Mouse (Mus musculus): Measurements from ENCODE around the gene Olfr237-ps1. TPM values are rescaled to one million over a fixed set of nuclear protein-coding genes. Genes with fewer than 3 reads are reported as not detected.
"Not testable (repeated sequence)": the region's sequence is repeated elsewhere in the genome, so short reads cannot be mapped to it uniquely, and the experiment has no call there.

The Olfr237-ps1 gene
- not detected in 2 replicates for polyA plus RNA-seq (2012; rRNA removed)
- polyA plus RNA-seq (2014; fragmentation: Nextera tagmentation; extraction: Ambion mirVana): not detected in 2 replicates

GRCm38 (mm10) chr6:43146267-43146666 lies at the start of gene Olfr237-ps1:
Gene Olfr237-ps1, plus strand, starts transcription at chr6:43146567.
- H3K36me3 ChIP-seq (replicated peaks; ENCODE audit: control insufficient read depth, insufficient read depth, low read depth); H3K4me1 ChIP-seq (replicated peaks; ENCODE audit: control insufficient read depth in 2 of 2, insufficient read depth in 2 of 2, low read length in 1 of 2); H3K4me2 ChIP-seq (ENCODE audit: low read depth); DNase-seq (ENCODE audit: low read depth in 3 of 3, low spot score in 3 of 3); H3K9ac ChIP-seq (replicated peaks); ATAC-seq (ENCODE audit: insufficient read depth); H3K4me3 ChIP-seq (ENCODE audit: insufficient read depth in 1 of 2, low read depth in 2 of 2, low read length in 2 of 2); H3K9me3 ChIP-seq (ENCODE audit: control insufficient read depth, low read length); H3K27me3 ChIP-seq (ENCODE audit: control insufficient read depth, insufficient read depth, low read length); H3K27ac ChIP-seq: not testable (repeated sequence)
- 42% methylated on average over 2 of the region's 2 CpGs for WGBS (ENCODE audit: insufficient replicate concordance)

GRCm38 (mm10) chr6:43106069-43106468 lies 40.3 kb upstream of the Olfr237-ps1 start, which contains the start of gene Olfr441:
Gene Olfr441, plus strand, starts transcription at chr6:43106369.
- not testable (repeated sequence) for H3K27me3 ChIP-seq (ENCODE audit: control insufficient read depth, insufficient read depth, low read length); H3K36me3 ChIP-seq (replicated peaks; ENCODE audit: control insufficient read depth, insufficient read depth, low read depth); H3K4me1 ChIP-seq (replicated peaks; ENCODE audit: control insufficient read depth in 2 of 2, insufficient read depth in 2 of 2, low read length in 1 of 2); DNase-seq (ENCODE audit: low read depth in 3 of 3, low spot score in 3 of 3); H3K9me3 ChIP-seq (ENCODE audit: control insufficient read depth, low read length); H3K9ac ChIP-seq (replicated peaks); H3K4me3 ChIP-seq (ENCODE audit: insufficient read depth in 1 of 2, low read depth in 2 of 2, low read length in 2 of 2); ATAC-seq (ENCODE audit: insufficient read depth); H3K27ac ChIP-seq; H3K4me2 ChIP-seq (ENCODE audit: low read depth)
- 59% methylated on average over 1 of the region's 1 CpGs for WGBS (ENCODE audit: insufficient replicate concordance)

DNA sequence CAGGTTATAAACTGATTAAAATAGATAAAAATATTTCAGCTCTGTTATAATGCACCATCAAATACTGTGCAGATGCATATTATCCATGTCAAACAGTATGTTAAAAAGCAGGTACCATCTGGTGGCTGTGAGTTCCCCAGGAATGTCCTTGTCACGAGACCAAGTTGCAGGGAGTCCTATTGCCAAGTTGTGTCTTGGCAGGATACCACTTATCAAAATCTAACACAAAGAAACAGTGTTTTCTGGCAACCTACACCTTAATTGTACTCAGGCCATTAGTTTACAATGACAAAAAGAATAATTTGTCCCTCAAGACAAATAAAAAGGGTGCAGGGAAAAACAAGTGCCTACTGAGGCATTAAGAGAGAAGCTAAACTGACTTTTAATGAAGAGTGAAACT lies 13.1 kb downstream of the Olfr237-ps1 start:
- 43% methylated on average over 1 of the region's 1 CpGs for WGBS (ENCODE audit: insufficient replicate concordance)

GRCm38 (mm10) chr6:43162982-43163381 lies 16.6 kb downstream of the Olfr237-ps1 start, which contains the start of gene Olfr437:
Gene Olfr437, plus strand, starts transcription at chr6:43163282.
- ATAC-seq (ENCODE audit: insufficient read depth) (no peak), DNase-seq (ENCODE audit: low read depth in 3 of 3, low spot score in 3 of 3) (no peak)
- 40% methylated on average over 3 of the region's 3 CpGs for WGBS (ENCODE audit: insufficient replicate concordance)
- Histone ChIP-seq H3K36me3 (replicated peaks; ENCODE audit: control insufficient read depth, insufficient read depth, low read depth) (no peaks in the 10 kb centered on the region), H3K9ac (replicated peaks) (no peak within 1 kb of the TSS), H3K4me1 (replicated peaks; ENCODE audit: control insufficient read depth in 2 of 2, insufficient read depth in 2 of 2, low read length in 1 of 2) (no peaks in the 10 kb centered on the region), H3K4me2 (ENCODE audit: low read depth) (no peak within 1 kb of the TSS), H3K4me3 (ENCODE audit: insufficient read depth in 1 of 2, low read depth in 2 of 2, low read length in 2 of 2) (no peak within 1 kb of the TSS), H3K27ac (no peak within 1 kb of the TSS), H3K9me3 (ENCODE audit: control insufficient read depth, low read length) (no peaks in the 10 kb centered on the region), H3K27me3 (ENCODE audit: control insufficient read depth, insufficient read depth, low read length) (no peaks in the 10 kb centered on the region)
- no peak for TF ChIP-seq EP300 (IDR thresholded peaks at IDR 0.05; ENCODE audit: low read depth)
- TF ChIP-seq CTCF (IDR thresholded peaks at IDR 0.05; ENCODE audit: low read depth): no peak

More for the DNA sequence above, 13.1 kb downstream of the Olfr237-ps1 start:
- DNase-seq (ENCODE audit: low read depth in 3 of 3, low spot score in 3 of 3) (no peak), ATAC-seq (ENCODE audit: insufficient read depth) (no peak)
- Histone ChIP-seq H3K27me3 (ENCODE audit: control insufficient read depth, insufficient read depth, low read length) (no peaks in the 10 kb centered on the region), H3K9ac (replicated peaks) (no peak overlapping the region), H3K9me3 (ENCODE audit: control insufficient read depth, low read length) (no peaks in the 10 kb centered on the region), H3K27ac (no peak overlapping the region), H3K4me1 (replicated peaks; ENCODE audit: control insufficient read depth in 2 of 2, insufficient read depth in 2 of 2, low read length in 1 of 2) (no peaks in the 10 kb centered on the region), H3K4me3 (ENCODE audit: insufficient read depth in 1 of 2, low read depth in 2 of 2, low read length in 2 of 2) (no peak overlapping the region), H3K36me3 (replicated peaks; ENCODE audit: control insufficient read depth, insufficient read depth, low read depth) (no peaks in the 10 kb centered on the region), H3K4me2 (ENCODE audit: low read depth) (no peak overlapping the region)
- TF ChIP-seq CTCF (IDR thresholded peaks at IDR 0.05; ENCODE audit: low read depth) (no peak), EP300 (IDR thresholded peaks at IDR 0.05; ENCODE audit: low read depth) (no peak)

- H3K36me3 ChIP-seq (replicated peaks; ENCODE audit: control insufficient read depth, insufficient read depth, low read depth): no peaks in the 10 kb centered on the region
- WGBS (ENCODE audit: insufficient replicate concordance): 58% methylated on average over 4 of the region's 4 CpGs
- TF ChIP-seq EP300 (IDR thresholded peaks at IDR 0.05; ENCODE audit: low read depth) (no peak), CTCF (IDR thresholded peaks at IDR 0.05; ENCODE audit: low read depth) (no peak)
Observed at GRCm38 (mm10) chr6:43167246-43167645, 20.9 kb downstream of the Olfr237-ps1 start.

More at GRCm38 (mm10) chr6:43167246-43167645, 20.9 kb downstream of the Olfr237-ps1 start:
- Histone ChIP-seq H3K4me1 (replicated peaks; ENCODE audit: control insufficient read depth in 2 of 2, insufficient read depth in 2 of 2, low read length in 1 of 2) (no peaks in the 10 kb centered on the region), H3K27me3 (ENCODE audit: control insufficient read depth, insufficient read depth, low read length) (no peaks in the 10 kb centered on the region), H3K9me3 (ENCODE audit: control insufficient read depth, low read length) (no peaks in the 10 kb centered on the region), H3K9ac (replicated peaks) (no peak overlapping the region), H3K4me3 (ENCODE audit: insufficient read depth in 1 of 2, low read depth in 2 of 2, low read length in 2 of 2) (no peak overlapping the region), H3K27ac (no peak overlapping the region), H3K4me2 (ENCODE audit: low read depth) (no peak overlapping the region)
- no peak for DNase-seq (ENCODE audit: low read depth in 3 of 3, low spot score in 3 of 3)
- ATAC-seq (ENCODE audit: insufficient read depth): no peak
